Mouse (Mus musculus) embryonic facial prominence, embryonic 12.5 days (tissue): ENCODE measurements at regions not wholly inside any gene's neighbourhood (a gene's known extent, or its start where the extent isn't known, plus 50 kb on each side); places are given as distances from the start of the nearest gene placed in this dataset.

ENCODE experiments used
- ATAC-seq: fragments of 200-750 bp; cut with Nextera tagmentation; 2 replicates; pipeline ENCODE4 v1.8.0; 2017; ENCODE audit not compliant: insufficient number of reproducible peaks, insufficient read depth, low FRiP score, low TSS enrichment
- H3K27ac ChIP-seq: fragments of 300-500 bp; sonication (generic); 2 replicates; pipeline ENCODE4 v1.5.1; 2016; ENCODE audit warnings: mild to moderate bottlenecking
- H3K27me3 ChIP-seq: fragments of 300-500 bp; sonication (generic); 2 replicates; pipeline ENCODE4 v1.6.1; 2016; ENCODE audit warnings: mild to moderate bottlenecking, moderate library complexity
- H3K36me3 ChIP-seq: fragments of 300-500 bp; sonication (generic); 2 replicates; pipeline ENCODE4 v1.6.1; 2016; ENCODE audit warnings: mild to moderate bottlenecking
- H3K4me1 ChIP-seq: fragments of 300-500 bp; sonication (generic); 2 replicates; pipeline ENCODE4 v1.6.1; 2016
- H3K4me2 ChIP-seq: fragments of 300-500 bp; sonication (generic); replicated peaks from 2 replicates; pipeline ENCODE4 v1.6.1; 2016; ENCODE audit warnings: mild to moderate bottlenecking, moderate library complexity
- H3K4me3 ChIP-seq: fragments of 300-500 bp; sonication (generic); 2 replicates; pipeline ENCODE4 v1.5.1; 2016; ENCODE audit warnings: mild to moderate bottlenecking
- H3K9ac ChIP-seq: fragments of 300-500 bp; sonication (generic); 2 replicates; pipeline ENCODE4 v1.6.1; 2016; ENCODE audit warnings: mild to moderate bottlenecking, moderate library complexity
- H3K9me3 ChIP-seq: fragments of 300-500 bp; sonication (generic); 2 replicates; pipeline ENCODE4 v1.6.1; 2016; ENCODE audit warnings: mild to moderate bottlenecking, moderate library complexity
- WGBS: fragments of 180-500 bp; shearing (Covaris S2); methylation state at CpG from one replicate; pipeline ENCODE4 v1.1.7; 2016; 5-methylcytosine and 5-hydroxymethylcytosine counted together

DNA sequence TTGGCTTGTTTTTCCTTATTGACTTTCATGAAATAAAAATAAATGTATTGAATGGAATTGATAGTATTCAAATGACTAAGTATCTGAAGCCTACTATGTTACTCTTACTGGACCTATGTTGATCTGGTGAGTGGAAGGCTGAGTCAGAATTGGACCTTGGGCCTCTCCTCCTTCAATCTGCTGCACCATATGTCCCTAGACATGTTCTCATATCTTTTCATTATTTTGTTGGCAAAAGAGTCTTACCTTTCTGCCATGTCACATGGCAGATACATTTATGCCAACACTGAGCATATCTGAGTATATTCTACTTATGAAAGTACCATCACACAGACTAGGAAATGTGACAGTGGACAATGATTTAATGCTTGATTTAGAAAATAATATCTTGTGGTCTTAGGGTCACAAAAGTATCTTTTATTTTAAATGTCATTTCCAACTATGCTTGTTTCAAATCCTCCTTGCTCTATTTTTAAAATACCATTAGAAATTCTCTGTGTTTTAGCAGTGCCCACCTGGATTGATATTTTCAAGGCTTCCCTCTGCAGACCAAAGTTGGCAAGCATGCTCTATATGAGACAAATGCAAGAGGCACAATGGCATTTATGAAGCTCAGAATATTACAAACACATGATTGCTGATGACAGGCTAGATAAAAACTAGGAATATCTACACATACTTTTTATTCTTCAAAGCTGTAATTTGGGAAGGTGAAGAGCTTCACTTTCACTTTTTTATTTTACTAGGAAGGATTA, 825.7 kb downstream of the Rfpl4b start:
- H3K27ac ChIP-seq = no peak overlapping the region
- no peak overlapping the region for H3K9ac ChIP-seq
- no peaks in the 10 kb centered on the region for H3K36me3 ChIP-seq
- H3K27me3 ChIP-seq = no peaks in the 10 kb centered on the region
- no peak overlapping the region for H3K4me2 ChIP-seq
- H3K9me3 ChIP-seq = no peaks in the 10 kb centered on the region
- H3K4me3 ChIP-seq = no peak overlapping the region
- ATAC-seq = no peak
- H3K4me1 ChIP-seq = no peaks in the 10 kb centered on the region

DNA sequence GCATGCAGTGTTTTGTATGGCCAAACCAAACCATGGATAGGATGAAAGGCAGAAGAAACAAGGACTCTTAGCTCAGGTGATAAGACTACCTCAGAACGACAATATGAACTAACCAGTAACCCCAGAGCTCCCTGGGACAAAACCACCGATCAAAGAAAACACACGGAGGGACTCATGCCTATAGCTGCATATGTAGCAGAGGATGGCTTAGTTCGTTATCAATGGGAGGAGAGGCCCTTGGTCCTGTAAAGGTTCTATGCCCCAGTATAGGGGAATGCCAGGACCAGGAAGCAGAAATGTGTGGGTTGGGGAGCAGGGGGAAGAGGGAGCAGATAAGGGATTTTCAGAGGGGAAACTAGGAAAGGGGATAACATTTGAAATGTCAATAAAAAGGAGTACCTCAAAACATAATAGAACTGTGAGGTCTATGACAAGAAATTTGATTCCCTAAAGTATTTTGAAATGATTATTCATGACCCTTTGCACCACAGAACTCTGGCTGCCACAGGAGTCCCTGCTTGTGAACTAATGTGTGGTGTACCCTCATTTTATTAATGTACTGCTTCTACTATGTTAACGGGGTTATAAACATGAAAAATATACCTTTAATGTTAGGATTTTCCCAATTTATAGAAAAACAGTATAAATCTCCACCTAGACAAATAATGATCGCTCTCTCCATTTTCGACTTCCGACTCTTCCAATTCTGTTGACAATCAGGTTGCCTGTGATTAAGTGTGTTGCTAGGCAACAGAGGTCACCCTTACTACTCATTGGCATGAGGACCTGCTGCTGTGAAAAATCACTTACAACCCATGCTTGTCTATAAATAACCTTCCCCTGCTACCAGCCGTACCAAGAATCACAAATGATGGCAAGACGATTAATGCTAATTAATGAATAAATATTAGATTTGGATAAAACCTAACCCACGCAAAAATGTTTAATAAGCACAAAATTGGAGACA, 833.0 kb downstream of the Rfpl4b start:
- Histone ChIP-seq H3K27me3 (no peaks in the 10 kb centered on the region), H3K9ac (no peak overlapping the region), H3K9me3 (no peaks in the 10 kb centered on the region), H3K4me3 (no peak overlapping the region), H3K4me2 (no peak overlapping the region), H3K36me3 (no peaks in the 10 kb centered on the region), H3K4me1 (no peaks in the 10 kb centered on the region), H3K27ac (no peak overlapping the region)
- 67% methylated on average over 11 of the region's 11 CpGs for WGBS
- no peak for ATAC-seq

DNA sequence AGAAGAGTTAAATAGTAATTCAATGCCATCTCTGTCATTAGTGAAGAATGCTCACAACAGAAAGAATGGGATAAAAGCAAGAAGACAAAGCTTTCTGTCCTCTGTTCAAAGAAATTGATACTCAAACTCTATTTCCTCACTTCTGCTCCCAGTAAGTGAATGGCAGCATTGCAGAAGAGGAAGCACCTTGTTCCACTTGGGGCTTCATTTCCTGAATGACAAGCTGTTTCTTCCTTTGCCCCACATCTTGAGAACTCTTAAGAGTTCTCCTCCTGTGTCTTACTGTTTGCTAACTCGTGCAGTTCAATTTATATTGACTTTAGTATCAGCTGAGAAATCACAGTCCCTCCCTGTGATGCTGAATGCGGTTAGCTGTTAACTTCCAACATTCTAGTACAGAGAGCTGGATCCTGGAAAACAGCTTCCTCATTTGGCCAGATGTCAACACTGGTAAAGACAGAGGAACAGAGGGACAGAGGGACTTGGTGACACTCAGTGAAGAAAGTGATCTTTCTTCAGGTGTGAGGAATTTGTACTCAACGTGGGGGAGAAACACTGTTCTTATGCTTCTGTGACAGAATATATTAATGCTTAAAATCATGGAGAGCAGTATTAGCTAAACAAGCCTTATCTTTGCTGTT, 840.3 kb upstream of the Marcks start:
- no peak for ATAC-seq
- no peaks in the 10 kb centered on the region for H3K36me3 ChIP-seq

DNA sequence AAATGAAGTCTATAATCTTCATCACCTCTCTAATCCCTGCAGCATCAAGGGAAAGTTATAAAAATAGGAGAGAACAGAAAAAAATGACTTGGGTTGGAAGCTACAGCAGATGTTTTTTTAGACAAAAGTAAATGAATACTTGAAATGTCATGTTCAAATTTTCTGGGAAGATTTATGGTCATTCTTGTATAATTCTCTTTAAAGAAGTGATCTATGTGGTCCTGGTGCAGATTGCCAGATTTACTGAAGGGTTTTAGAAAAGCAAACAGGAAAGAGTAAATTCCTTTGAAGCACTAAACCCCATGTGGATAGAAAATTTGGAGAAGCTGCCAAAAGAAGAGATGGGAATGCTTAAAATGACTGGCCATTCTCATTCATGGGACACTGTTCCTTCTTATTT, 821.3 kb upstream of the Marcks start:
- H3K9ac ChIP-seq = no peak overlapping the region
- no peaks in the 10 kb centered on the region for H3K4me1 ChIP-seq
- H3K4me2 ChIP-seq = no peak overlapping the region
- ATAC-seq = no peak
- no peaks in the 10 kb centered on the region for H3K27me3 ChIP-seq
- H3K4me3 ChIP-seq = no peak overlapping the region
- H3K36me3 ChIP-seq = no peaks in the 10 kb centered on the region
- H3K9me3 ChIP-seq = no peaks in the 10 kb centered on the region
- no peak overlapping the region for H3K27ac ChIP-seq

More for the DNA sequence above, 840.3 kb upstream of the Marcks start:
- Histone ChIP-seq H3K4me2 (no peak overlapping the region), H3K9ac (no peak overlapping the region), H3K27me3 (no peaks in the 10 kb centered on the region), H3K4me1 (no peaks in the 10 kb centered on the region), H3K4me3 (no peak overlapping the region), H3K9me3 (no peaks in the 10 kb centered on the region), H3K27ac (no peak overlapping the region)
- WGBS = 61% methylated on average over 3 of the region's 3 CpGs

DNA sequence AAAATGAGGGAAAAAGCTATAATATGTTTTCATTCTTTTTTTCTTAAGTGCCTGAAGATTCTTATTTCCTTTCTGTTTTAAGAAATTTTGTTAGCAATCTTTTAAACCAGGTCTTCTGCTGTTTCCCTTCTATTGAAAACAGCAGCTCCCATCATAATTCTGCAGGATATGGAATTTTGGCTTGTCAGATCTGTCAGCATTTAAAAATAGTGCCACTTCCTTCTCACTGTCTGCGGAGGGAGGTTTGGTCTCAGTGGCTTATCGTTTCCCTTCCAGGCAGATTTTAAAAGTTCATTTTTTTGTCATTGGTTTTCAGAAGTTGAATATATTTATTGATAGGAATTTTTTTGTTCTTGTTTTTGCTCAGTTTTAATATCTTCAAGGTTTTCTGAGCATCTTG, 776.1 kb upstream of the Marcks start:
- Histone ChIP-seq H3K9ac (no peak overlapping the region), H3K4me2 (no peak overlapping the region), H3K4me1 (no peaks in the 10 kb centered on the region), H3K27ac (no peak overlapping the region), H3K9me3 (no peaks in the 10 kb centered on the region), H3K36me3 (no peaks in the 10 kb centered on the region), H3K4me3 (no peak overlapping the region), H3K27me3 (no peaks in the 10 kb centered on the region)
- 61% methylated on average over 2 of the region's 2 CpGs for WGBS
- no peak for ATAC-seq

DNA sequence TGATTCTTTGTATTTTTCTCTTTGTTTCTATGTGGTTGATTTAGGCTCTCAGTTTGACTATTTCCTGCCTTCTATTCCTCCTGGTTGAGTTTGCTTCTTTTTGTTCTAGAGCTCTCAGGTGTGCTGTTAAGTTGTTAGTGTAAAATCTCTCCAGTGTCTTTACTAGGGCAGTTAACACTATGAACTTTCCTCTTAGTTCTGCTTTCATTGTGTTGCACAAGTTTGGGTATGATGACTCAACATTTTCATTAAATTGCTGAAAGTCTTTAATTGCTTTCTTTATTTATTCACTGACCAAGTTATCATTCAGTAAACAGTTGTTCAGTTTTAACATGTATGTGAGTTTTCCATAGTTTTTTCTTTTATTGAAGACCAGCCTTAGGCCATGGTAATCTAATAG, 772.9 kb upstream of the Marcks start:
- H3K4me2 ChIP-seq = no peak overlapping the region
- no peak for ATAC-seq
- no peak overlapping the region for H3K9ac ChIP-seq
- no peaks in the 10 kb centered on the region for H3K4me1 ChIP-seq
- H3K36me3 ChIP-seq = no peaks in the 10 kb centered on the region
- no peaks in the 10 kb centered on the region for H3K27me3 ChIP-seq
- H3K4me3 ChIP-seq = no peak overlapping the region
- no peak overlapping the region for H3K27ac ChIP-seq
- no peaks in the 10 kb centered on the region for H3K9me3 ChIP-seq

DNA sequence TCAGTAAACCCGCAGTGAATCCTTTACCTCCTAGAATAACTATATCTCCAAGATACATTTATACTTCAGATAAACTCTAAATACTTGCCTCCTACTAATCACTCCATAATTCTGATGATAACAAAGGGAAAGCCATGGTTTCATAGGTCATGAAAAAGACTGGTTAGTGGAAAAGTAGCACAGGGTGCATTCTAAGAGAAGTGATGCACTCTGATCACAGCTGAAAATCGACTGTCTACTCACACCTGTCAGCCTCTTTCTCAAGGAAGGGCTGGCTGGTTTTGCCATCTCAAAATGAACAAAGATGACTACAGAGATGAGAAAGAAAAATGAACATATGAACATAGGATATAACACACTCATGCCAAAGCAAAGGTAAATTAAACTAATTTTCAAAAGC, 769.6 kb upstream of the Marcks start:
- Histone ChIP-seq H3K4me3 (no peak overlapping the region), H3K9ac (no peak overlapping the region), H3K4me2 (no peak overlapping the region), H3K4me1 (no peaks in the 10 kb centered on the region), H3K36me3 (no peaks in the 10 kb centered on the region), H3K27me3 (no peaks in the 10 kb centered on the region), H3K9me3 (no peaks in the 10 kb centered on the region), H3K27ac (no peak overlapping the region)
- no peak for ATAC-seq
- 53% methylated on average over 2 of the region's 2 CpGs for WGBS

DNA sequence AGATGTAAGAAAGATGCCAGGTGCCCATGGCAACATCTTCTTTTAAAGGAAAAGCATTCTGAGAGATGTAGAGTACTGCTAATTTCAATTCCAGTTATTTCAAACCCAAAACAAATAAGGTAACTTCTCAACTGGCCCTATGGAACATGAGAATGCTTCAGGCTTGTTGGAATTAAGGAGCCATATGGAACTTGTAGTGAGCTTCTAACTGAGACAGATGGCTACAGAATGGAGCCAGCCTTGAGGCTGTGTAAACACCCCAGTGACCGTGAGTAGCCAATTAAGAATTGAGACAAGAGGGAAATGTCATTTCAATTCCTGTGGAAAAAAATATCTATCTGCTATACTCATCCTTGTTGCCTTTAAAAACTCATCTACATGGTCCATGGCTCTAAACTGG, 769.0 kb upstream of the Marcks start:
- H3K9ac ChIP-seq = no peak overlapping the region
- 19% methylated on average over 1 of the region's 1 CpGs for WGBS
- H3K9me3 ChIP-seq = no peaks in the 10 kb centered on the region
- H3K4me2 ChIP-seq = no peak overlapping the region
- no peaks in the 10 kb centered on the region for H3K36me3 ChIP-seq
- no peak overlapping the region for H3K4me3 ChIP-seq
- no peaks in the 10 kb centered on the region for H3K27me3 ChIP-seq
- H3K27ac ChIP-seq = no peak overlapping the region
- H3K4me1 ChIP-seq = no peaks in the 10 kb centered on the region
- ATAC-seq = no peak

DNA sequence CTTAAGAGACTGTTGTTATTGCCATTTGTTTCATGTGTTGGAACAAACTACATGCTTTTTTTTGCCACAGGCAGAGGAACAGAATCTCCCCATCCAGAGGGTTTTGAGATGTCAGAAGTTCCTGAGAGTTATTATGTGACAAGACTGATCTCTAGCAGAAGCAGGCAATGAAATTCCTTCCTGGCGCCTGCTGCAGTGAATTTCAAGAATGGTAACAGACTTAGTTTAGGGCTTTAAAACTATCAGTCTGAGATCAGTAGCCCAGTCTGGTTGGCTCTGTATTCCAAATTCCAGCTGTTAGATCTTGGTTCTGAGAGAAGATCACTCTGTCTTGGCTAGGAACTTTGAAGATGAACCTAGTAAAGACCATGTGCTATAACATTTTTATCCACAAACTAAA, 749.2 kb upstream of the Marcks start:
- Histone ChIP-seq H3K27ac (no peak overlapping the region), H3K9ac (no peak overlapping the region), H3K9me3 (no peaks in the 10 kb centered on the region), H3K4me1 (no peaks in the 10 kb centered on the region), H3K36me3 (no peaks in the 10 kb centered on the region), H3K4me3 (no peak overlapping the region), H3K4me2 (no peak overlapping the region), H3K27me3 (no peaks in the 10 kb centered on the region)
- no peak for ATAC-seq
- WGBS = 54% methylated on average over 1 of the region's 1 CpGs

DNA sequence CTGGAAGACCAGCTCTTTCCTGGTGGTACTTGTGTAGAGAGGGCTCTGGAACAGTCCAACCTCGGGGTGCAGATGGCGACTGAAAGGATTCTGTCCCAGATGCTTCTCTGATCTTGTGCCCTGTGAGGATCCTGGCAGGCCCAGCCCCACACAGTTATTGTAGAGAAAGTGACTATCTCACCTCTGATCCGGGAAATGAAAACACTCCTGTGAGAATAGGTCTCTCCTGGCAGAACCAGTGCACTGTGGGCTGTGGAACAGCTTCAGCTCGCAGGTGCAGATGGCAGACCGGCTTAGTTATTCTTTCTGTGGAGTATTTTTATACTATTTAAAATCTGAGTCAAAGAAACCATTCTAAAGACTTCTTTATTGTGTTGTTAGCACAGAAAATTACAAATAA, 742.1 kb upstream of the Marcks start:
- no peaks in the 10 kb centered on the region for H3K9me3 ChIP-seq
- no peak overlapping the region for H3K4me2 ChIP-seq
- ATAC-seq = no peak
- H3K4me3 ChIP-seq = no peak overlapping the region
- no peaks in the 10 kb centered on the region for H3K27me3 ChIP-seq
- no peak overlapping the region for H3K27ac ChIP-seq
- no peaks in the 10 kb centered on the region for H3K4me1 ChIP-seq
- no peaks in the 10 kb centered on the region for H3K36me3 ChIP-seq
- no peak overlapping the region for H3K9ac ChIP-seq
- WGBS = 81% methylated on average over 5 of the region's 5 CpGs

DNA sequence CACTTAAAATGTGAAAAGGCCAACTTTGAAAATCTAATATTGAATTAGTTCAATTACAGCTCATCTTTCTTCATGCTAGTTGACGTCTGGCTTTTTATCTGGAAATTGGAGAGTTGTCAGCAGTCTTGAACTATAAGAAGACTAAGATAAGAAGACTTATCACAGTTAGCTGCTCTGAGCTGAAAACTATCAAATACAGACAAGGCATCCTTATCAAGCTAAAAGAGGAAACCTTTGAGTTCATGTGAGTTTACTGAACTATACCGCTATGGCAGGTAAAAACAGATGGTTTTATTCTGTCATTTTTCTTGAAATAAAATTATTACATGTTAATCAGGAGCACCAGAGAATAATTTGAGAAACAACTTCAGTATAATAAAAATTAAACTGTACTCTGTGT, 735.2 kb upstream of the Marcks start:
- no peaks in the 10 kb centered on the region for H3K27me3 ChIP-seq
- no peaks in the 10 kb centered on the region for H3K36me3 ChIP-seq
- H3K27ac ChIP-seq = no peak overlapping the region
- H3K4me1 ChIP-seq = no peaks in the 10 kb centered on the region
- no peak for ATAC-seq
- no peak overlapping the region for H3K4me2 ChIP-seq
- H3K9me3 ChIP-seq = no peaks in the 10 kb centered on the region
- H3K9ac ChIP-seq = no peak overlapping the region
- WGBS = 76% methylated on average over 2 of the region's 2 CpGs
- H3K4me3 ChIP-seq = no peak overlapping the region

DNA sequence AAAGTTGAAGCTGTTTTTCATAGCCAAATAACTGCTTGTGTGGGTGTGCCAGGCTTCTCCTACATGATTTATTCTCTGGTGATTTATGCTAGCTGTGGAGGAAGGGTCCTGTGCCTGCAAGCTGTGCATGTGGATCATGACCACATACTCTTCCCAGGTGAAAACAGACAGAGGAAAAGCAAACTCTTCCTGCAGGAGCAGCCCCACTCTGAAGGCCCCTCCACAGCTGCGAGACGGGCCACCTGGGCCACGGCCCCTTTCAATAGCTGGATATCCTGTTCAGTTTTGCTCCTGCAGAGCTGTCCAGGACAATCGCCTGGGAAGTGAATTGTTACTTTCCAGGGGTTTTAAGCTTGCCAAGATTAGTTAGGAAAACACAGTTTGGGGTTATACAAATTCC, 722.3 kb upstream of the Marcks start:
- Histone ChIP-seq H3K4me3 (no peak overlapping the region), H3K9ac (no peak overlapping the region), H3K4me2 (no peak overlapping the region), H3K36me3 (no peaks in the 10 kb centered on the region), H3K9me3 (no peaks in the 10 kb centered on the region), H3K4me1 (no peaks in the 10 kb centered on the region), H3K27me3 (no peaks in the 10 kb centered on the region), H3K27ac (0 out of 2 replicates have a peak overlapping the region, but pooled peaks have one; percentile 13)
- ATAC-seq = no peak
- 41% methylated on average over 4 of the region's 4 CpGs for WGBS
